Mouse (Mus musculus): ENCODE measurements around the gene Rimbp2.

The Rimbp2 gene

GRCm38 (mm10) chr5:128845033-128845432, 108.3 kb downstream of the Rimbp2 start:
- no peak for DNase-seq (ENCODE audit: low read depth, low spot score)

- DNase-seq (ENCODE audit: low read depth, low spot score), result no peak
Observed at GRCm38 (mm10) chr5:128843982-128844381, 109.3 kb downstream of the Rimbp2 start.

GRCm38 (mm10) chr5:128841541-128841940, 111.7 kb downstream of the Rimbp2 start:
- DNase-seq (ENCODE audit: low read depth, low spot score), result peak; percentile 80

- DNase-seq (ENCODE audit: low read depth, low spot score), result no peak
Observed at GRCm38 (mm10) chr5:128837045-128837444, 116.2 kb downstream of the Rimbp2 start.

GRCm38 (mm10) chr5:128834126-128834525, 119.2 kb downstream of the Rimbp2 start:
- DNase-seq (ENCODE audit: low read depth, low spot score), result no peak

- no peak for DNase-seq (ENCODE audit: low read depth, low spot score)
Observed at GRCm38 (mm10) chr5:128822843-128823242, 130.4 kb downstream of the Rimbp2 start.

GRCm38 (mm10) chr5:128819638-128820285, 133.5 kb downstream of the Rimbp2 start:
- DNase-seq (ENCODE audit: low read depth, low spot score), result peak; percentile 87

GRCm38 (mm10) chr5:128815629-128816028, 137.7 kb downstream of the Rimbp2 start:
- DNase-seq (ENCODE audit: low read depth, low spot score), result no peak

GRCm38 (mm10) chr5:128815078-128815477, 138.2 kb downstream of the Rimbp2 start:
- no peak for DNase-seq (ENCODE audit: low read depth, low spot score)

GRCm38 (mm10) chr5:128813121-128813520, 140.2 kb downstream of the Rimbp2 start:
- no peak for DNase-seq (ENCODE audit: low read depth, low spot score)

GRCm38 (mm10) chr5:128811431-128811830, 141.9 kb downstream of the Rimbp2 start:
- no peak for DNase-seq (ENCODE audit: low read depth, low spot score)

GRCm38 (mm10) chr5:128810006-128810405, 143.3 kb downstream of the Rimbp2 start:
- peak; percentile 94 for DNase-seq (ENCODE audit: low read depth, low spot score)

- DNase-seq (ENCODE audit: low read depth, low spot score), result no peak
Observed at GRCm38 (mm10) chr5:128809406-128809805, 143.9 kb downstream of the Rimbp2 start.

- no peak for DNase-seq (ENCODE audit: low read depth, low spot score)
Observed at GRCm38 (mm10) chr5:128808547-128809182, 144.6 kb downstream of the Rimbp2 start.

GRCm38 (mm10) chr5:128807408-128807807, 145.9 kb downstream of the Rimbp2 start:
- no peak for DNase-seq (ENCODE audit: low read depth, low spot score)

- peak; percentile 77 for DNase-seq (ENCODE audit: low read depth, low spot score)
Observed at GRCm38 (mm10) chr5:128806296-128806998, 146.8 kb downstream of the Rimbp2 start.

GRCm38 (mm10) chr5:128805092-128805491, 148.2 kb downstream of the Rimbp2 start:
- DNase-seq (ENCODE audit: low read depth, low spot score), result no peak

- DNase-seq (ENCODE audit: low read depth, low spot score), result no peak
Observed at GRCm38 (mm10) chr5:128800592-128800991, 152.7 kb downstream of the Rimbp2 start.

GRCm38 (mm10) chr5:128781621-128782020, 171.7 kb downstream of the Rimbp2 start:
- no peak for DNase-seq (ENCODE audit: low read depth, low spot score)

- DNase-seq (ENCODE audit: low read depth, low spot score), result no peak
Observed at GRCm38 (mm10) chr5:128776386-128776785, 176.9 kb downstream of the Rimbp2 start.

GRCm38 (mm10) chr5:128769026-128769631, 184.2 kb downstream of the Rimbp2 start:
- no peak for DNase-seq (ENCODE audit: low read depth, low spot score)

- DNase-seq (ENCODE audit: low read depth, low spot score), result no peak
Observed at GRCm38 (mm10) chr5:128761118-128761517, 192.2 kb downstream of the Rimbp2 start.
